Mouse (Mus musculus): ENCODE results near the gene Trp53tg5.

DNA sequence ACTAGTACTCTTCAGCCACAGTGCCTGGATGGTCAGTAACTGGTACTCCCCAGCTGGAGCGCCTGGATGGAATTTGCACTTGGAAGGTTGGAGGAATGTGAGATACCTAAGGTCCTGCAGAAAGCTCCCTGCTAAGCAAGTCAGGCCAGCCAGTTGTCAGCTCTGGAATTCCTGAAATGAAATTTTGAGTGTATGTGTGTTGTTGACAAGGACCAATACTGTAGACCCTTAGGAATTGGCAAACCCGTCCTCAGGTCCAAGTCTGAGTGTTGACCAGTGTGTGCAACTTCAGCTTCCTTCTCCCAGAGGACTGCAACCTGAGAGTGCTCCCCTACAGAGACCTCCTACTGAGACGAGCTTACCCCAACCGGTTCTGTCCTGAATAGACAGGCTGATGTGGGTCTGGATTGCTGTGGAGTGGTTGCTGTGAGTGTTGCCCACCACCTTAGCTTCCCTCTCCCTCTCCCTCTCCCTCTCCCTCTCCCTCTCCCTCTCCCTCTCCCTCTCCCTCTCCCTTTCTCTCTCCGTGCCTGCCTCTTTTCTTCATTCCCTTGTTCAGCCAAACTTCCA, 37.2 kb upstream of the Trp53tg5 start:
- no peak for TF ChIP-seq USF1 (IDR thresholded peaks at IDR 0.05; ENCODE audit: low read depth, low read length)
- no peak for TF ChIP-seq HCFC1 (IDR thresholded peaks at IDR 0.05; ENCODE audit: low read depth, low read length)

All from CH12.LX (cell line).